In the genomic region with DNA sequence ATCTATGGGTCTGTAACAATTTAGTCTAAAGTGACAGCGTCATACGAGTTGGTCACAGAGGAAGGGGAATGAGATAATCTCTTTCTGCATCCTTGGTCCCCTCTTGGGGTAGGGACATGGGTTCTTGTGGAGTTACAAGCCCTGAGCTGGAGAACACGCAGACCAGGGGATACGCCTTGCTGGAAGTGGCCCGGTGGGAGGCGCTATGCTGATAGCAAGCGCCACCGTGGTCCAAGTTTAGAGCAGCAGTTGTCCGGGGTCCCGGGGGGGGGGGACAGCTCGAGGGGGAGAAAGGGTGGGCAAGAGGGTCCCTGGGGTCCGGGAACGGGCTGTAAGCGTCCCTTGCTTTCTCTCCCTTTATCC, we compare ENCODE assay signal across 8 mouse cellular contexts. TPM values are rescaled to one million over a fixed set of nuclear protein-coding genes. Genes with fewer than 3 reads are reported as not detected.
DNase-seq lines count a peak whose midpoint lies in the region; ATAC-seq and TF ChIP-seq lines count a peak whose summit lies in the region.

No protein-coding gene starts in this region.

- H3K9me3 ChIP-seq in forebrain, embryonic 15.5 days = no peaks in the 10 kb centered on the region
- no peaks in the 10 kb centered on the region for H3K9me3 ChIP-seq in intestine, embryonic 16.5 days (ENCODE audit: control insufficient read depth, low read length)
- no peaks in the 10 kb centered on the region for H3K9me3 ChIP-seq in liver, postnatal 0 days (ENCODE audit: low read length)

- no peak for TF ChIP-seq POLR2A in brain, embryonic 14.5 days (IDR thresholded peaks at IDR 0.05; ENCODE audit: borderline replicate concordance, extremely low read depth, insufficient read depth, insufficient read length, poor library complexity, severe bottlenecking)

- peak; percentile 69 for TF ChIP-seq CTCF in layer of hippocampus, adult 2 months (conservative IDR thresholded peaks at IDR 0.05)
- peak; percentile 54; the same call in 1 of the 2 replicates for TF ChIP-seq CTCF in brain, embryonic 14.5 days (IDR thresholded peaks at IDR 0.05; ENCODE audit: borderline replicate concordance, extremely low read depth, insufficient read depth, insufficient read length)
- no peak for TF ChIP-seq CTCF in liver, postnatal 0 days (IDR thresholded peaks at IDR 0.05; ENCODE audit: low read depth)

- TF ChIP-seq EP300 in liver, postnatal 0 days (IDR thresholded peaks at IDR 0.05; ENCODE audit: low read depth) = no peak

- WGBS in forebrain, embryonic 15.5 days = under 1% methylated on average over 14 of the region's 14 CpGs
- WGBS in intestine, embryonic 16.5 days = under 1% methylated on average over 14 of the region's 14 CpGs
- WGBS in liver, postnatal 0 days (ENCODE audit: insufficient replicate concordance) = 4% methylated on average over 9 of the region's 14 CpGs

- peak overlapping the region; percentile 98 for H3K27ac ChIP-seq in layer of hippocampus, adult 2 months
- H3K27ac ChIP-seq in forebrain, embryonic 15.5 days (replicated peaks) = peak overlapping the region; percentile 89
- H3K27ac ChIP-seq in intestine, embryonic 16.5 days (ENCODE audit: low read length) = peak overlapping the region; percentile 18; the same call in 1 of the 2 replicates
- H3K27ac ChIP-seq in liver, postnatal 0 days (ENCODE audit: low read depth) = no peak overlapping the region

- no peaks in the 10 kb centered on the region for H3K27me3 ChIP-seq in forebrain, embryonic 15.5 days
- H3K27me3 ChIP-seq in intestine, embryonic 16.5 days (replicated peaks; ENCODE audit: control insufficient read depth, insufficient read depth, low read length) = no peaks in the 10 kb centered on the region
- peaks cover 35% of the 10 kb centered on the region for H3K27me3 ChIP-seq in liver, postnatal 0 days (ENCODE audit: insufficient read depth, low read length)

- H3K36me3 ChIP-seq in forebrain, embryonic 15.5 days = no peaks in the 10 kb centered on the region
- no peaks in the 10 kb centered on the region for H3K36me3 ChIP-seq in intestine, embryonic 16.5 days (ENCODE audit: control insufficient read depth, insufficient read depth, low read length)
- H3K36me3 ChIP-seq in liver, postnatal 0 days (replicated peaks; ENCODE audit: insufficient read depth, low read length) = no peaks in the 10 kb centered on the region

- peak overlapping the region; percentile 68 for H3K4me2 ChIP-seq in forebrain, embryonic 15.5 days (replicated peaks)
- peak overlapping the region; percentile 90 for H3K4me2 ChIP-seq in intestine, embryonic 16.5 days (ENCODE audit: low read depth, low read length)
- H3K4me2 ChIP-seq in liver, postnatal 0 days (ENCODE audit: low read depth, low read length) = peak overlapping the region; percentile 82

- peak; percentile 68 for ATAC-seq in forebrain, embryonic 15.5 days (replicated peaks)
- peak; percentile 62 for ATAC-seq in intestine, embryonic 16.5 days
- peak; percentile 48 for ATAC-seq in liver, postnatal 0 days

- H3K9ac ChIP-seq in forebrain, embryonic 15.5 days (replicated peaks) = peak overlapping the region; percentile 67
- H3K9ac ChIP-seq in intestine, embryonic 16.5 days (ENCODE audit: low read depth, low read length) = peak overlapping the region; percentile 90
- no peak overlapping the region for H3K9ac ChIP-seq in liver, postnatal 0 days (replicated peaks)

- peak overlapping the region; percentile 84 for H3K4me3 ChIP-seq in layer of hippocampus, adult 2 months
- H3K4me3 ChIP-seq in forebrain, embryonic 15.5 days = peak overlapping the region; percentile 63
- H3K4me3 ChIP-seq in intestine, embryonic 16.5 days (ENCODE audit: low read length) = peak overlapping the region; percentile 80
- H3K4me3 ChIP-seq in liver, postnatal 0 days (ENCODE audit: low read depth, low read length) = peak overlapping the region; percentile 58

- H3K4me1 ChIP-seq in forebrain, embryonic 15.5 days = peaks cover 31% of the 10 kb centered on the region
- peaks cover 3% of the 10 kb centered on the region; the same call in 1 of the 2 replicates for H3K4me1 ChIP-seq in intestine, embryonic 16.5 days (ENCODE audit: control insufficient read depth, insufficient read depth, low read length)
- no peaks in the 10 kb centered on the region for H3K4me1 ChIP-seq in liver, postnatal 0 days (ENCODE audit: insufficient read depth)

- DNase-seq in layer of hippocampus, adult 2 months (ENCODE audit: low spot score in 2 of 2) = peak in 1 of 2 experiments; percentile 33
- DNase-seq in layer of hippocampus, adult 9-10 months (ENCODE audit: low spot score) = no peak
- peak; percentile 83 for DNase-seq in brain, embryonic 14.5 days (ENCODE audit: low read depth)
- DNase-seq in liver, postnatal 0 days = no peak
- peak; percentile 60 for DNase-seq in right cerebral cortex, postnatal 14 days
- DNase-seq in spleen, postnatal 10 days (ENCODE audit: low spot score in 2 of 2) = no peak

RNA-seq across cellular contexts. Expression of a gene that starts 51.7 kb away (rescaled TPM):
- total RNA-seq in layer of hippocampus, adult 2 months (2021) = 10 to 100 TPM; 46.6 to 47.4 TPM
- 40.9 and 45.6 TPM in 2 replicates for polyA plus RNA-seq in brain, embryonic 14.5 days (2012; rRNA removed)
- polyA plus RNA-seq in forebrain, embryonic 15.5 days (2015; fragmentation: Nextera tagmentation; extraction: Ambion mirVana) = 58.6 and 65.7 TPM in 2 replicates
- 63.7 and 67.4 TPM in 2 replicates for polyA plus RNA-seq in intestine, embryonic 16.5 days (2015; fragmentation: Nextera tagmentation; extraction: Ambion mirVana)
- 4.6 and 4.8 TPM in 2 replicates for polyA plus RNA-seq in liver, postnatal 0 days (2015; fragmentation: Nextera tagmentation; extraction: Ambion mirVana)

Comparison
In these comparisons a context has a peak if more than half of its experiments do, and no peak if none do; other contexts are left out.
1. DNase-seq: peak in brain, embryonic 14.5 days (single experiment) and right cerebral cortex, postnatal 14 days (single experiment); none in layer of hippocampus, adult 9-10 months (single experiment), liver, postnatal 0 days (single experiment) and spleen, postnatal 10 days (0 of 2).
2. Peak in every context shown above with its lines, with median percentiles within 50 percentile points of each other: H3K4me3 ChIP-seq, ATAC-seq and H3K4me2 ChIP-seq.